Mouse (Mus musculus) lung, adult 2 months (tissue): ENCODE measurements around the gene T2.

Source experiments
- CTCF ChIP-seq: fragments of 200-500 bp; IDR thresholded peaks from 2 replicates; pipeline ENCODE4 v1.5.1; 2011; ENCODE audit warnings: mild to moderate bottlenecking, low read length, control low read depth; ENCODE audit not compliant: insufficient read depth
- POLR2A ChIP-seq: fragments of 200-500 bp; IDR thresholded peaks from 2 replicates; pipeline ENCODE4 v1.6.1; 2011; ENCODE audit warnings: low read depth, mild to moderate bottlenecking, control low read depth, low read length, borderline replicate concordance; ENCODE audit errors: extremely low read depth

DNA sequence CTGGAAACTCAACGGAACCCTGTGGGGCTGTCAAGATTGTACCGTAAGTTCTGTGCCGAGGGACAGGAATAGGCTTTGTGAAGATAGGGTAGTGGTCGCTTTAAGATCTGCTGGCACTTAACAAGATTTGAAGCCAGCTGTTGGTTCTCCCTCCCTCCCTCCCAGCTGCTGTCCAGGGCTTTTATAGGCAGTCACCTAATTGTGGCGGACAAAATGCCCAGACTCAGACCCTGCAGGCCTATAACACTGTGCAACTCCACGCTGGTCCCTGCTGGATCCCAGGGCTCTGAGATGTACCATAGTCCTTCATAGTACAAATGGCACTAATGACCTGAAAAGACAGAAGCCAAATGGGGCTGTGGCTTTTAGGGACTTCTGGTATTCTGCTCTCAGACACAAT lies 50.5 kb downstream of the T2 start:
- no peak for TF ChIP-seq CTCF
- TF ChIP-seq POLR2A, result no peak
